Comparison of ENCODE assay signal across 8 mouse cellular contexts in genomic region chr15:84965575-84966360, GRCm38 (mm10). TPM values are rescaled to one million over a fixed set of nuclear protein-coding genes. Genes with fewer than 3 reads are reported as not detected.
DNase-seq lines count a peak whose midpoint lies in the region; ATAC-seq lines count a peak whose summit lies in the region.

No protein-coding gene starts in this region.

- no peak overlapping the region for H3K4me2 ChIP-seq in forebrain, embryonic 16.5 days (ENCODE audit: low read length)

- no peak overlapping the region for H3K9ac ChIP-seq in forebrain, embryonic 16.5 days (replicated peaks; ENCODE audit: low read depth, low read length)

- peaks cover 2% of the 10 kb centered on the region; the same call in 1 of the 2 replicates for H3K36me3 ChIP-seq in forebrain, embryonic 16.5 days (ENCODE audit: control insufficient read depth, insufficient read depth)

- intact Hi-C loops in heart, postnatal 10 days (cut with DNase I) = no loop called here
- intact Hi-C loops in left cerebral cortex, postnatal 4 days (cut with DNase I) = no loop called here

- WGBS in forebrain, embryonic 16.5 days = 52% methylated on average over 7 of the region's 7 CpGs

- H3K27ac ChIP-seq in forebrain, embryonic 16.5 days (ENCODE audit: low read length) = no peak overlapping the region

- DNase-seq in heart, postnatal 10 days = peak; percentile 59 to 73
- DNase-seq in heart, adult 8-10 months (ENCODE audit: low spot score) = no peak
- peak; percentile 67 for DNase-seq in 3T3-L1 (ENCODE audit: low read depth, low spot score)
- DNase-seq in R1 (ENCODE audit: low read depth, low spot score) = peak; percentile 70
- DNase-seq in left cerebral cortex, postnatal 4 days = no peak
- no peak for DNase-seq in right cerebral cortex, postnatal 25 days

- H3K4me3 ChIP-seq in forebrain, embryonic 16.5 days (replicated peaks; ENCODE audit: low read length) = no peak overlapping the region

- peaks cover 22% of the 10 kb centered on the region for H3K4me1 ChIP-seq in forebrain, embryonic 16.5 days (replicated peaks; ENCODE audit: control insufficient read depth, insufficient read depth, low read length)

- no peaks in the 10 kb centered on the region for H3K9me3 ChIP-seq in forebrain, embryonic 16.5 days (ENCODE audit: control insufficient read depth, low read length)

- peak; percentile 40; the same call in 1 of the 2 replicates for ATAC-seq in forebrain, embryonic 16.5 days
- ATAC-seq in megakaryocyte-erythroid progenitor cell, adult 5-6 weeks (replicated peaks; ENCODE audit: low FRiP score, low TSS enrichment, poor library complexity, severe bottlenecking) = peak; percentile 67; the same call in 1 of the 2 replicates

- H3K27me3 ChIP-seq in forebrain, embryonic 16.5 days (replicated peaks; ENCODE audit: control insufficient read depth, insufficient read depth, low read length) = no peaks in the 10 kb centered on the region

RNA-seq across cellular contexts. Expression of gene 5031439G07Rik, which starts 22.6 kb away (rescaled TPM):
- total RNA-seq in heart, postnatal 10 days (2021) = 10 to 100 TPM; 22.1 to 25.2 TPM
- total RNA-seq in heart, adult 8-10 months (2022) = 10 to 100 TPM; 30.5 to 36.5 (median 33.8) TPM
- polyA plus RNA-seq in forebrain, embryonic 16.5 days (2015; fragmentation: Nextera tagmentation; extraction: Ambion mirVana) = 24.2 and 24.8 TPM in 2 replicates
- total RNA-seq in megakaryocyte-erythroid progenitor cell, adult 5-6 weeks (2014; fragmentation: Nextera tagmentation) = 3.5 and 3.6 TPM in 2 replicates
- 2.2 and 4.0 TPM in 2 replicates for total RNA-seq in megakaryocyte-erythroid progenitor cell, adult 5-6 weeks (2017)
- 100 to 1,000 TPM; 134 to 161 TPM for total RNA-seq in left cerebral cortex, postnatal 4 days (2021)

RNA-seq across cellular contexts. Expression of gene Nup50, which starts 42.6 kb away (rescaled TPM):
- 10 to 100 TPM; 21.2 to 21.9 TPM for total RNA-seq in heart, postnatal 10 days (2021)
- 10 to 100 TPM; 14.8 to 16.6 (median 15.9) TPM for total RNA-seq in heart, adult 8-10 months (2022)
- 30.1 and 34.3 TPM in 2 replicates for polyA plus RNA-seq in forebrain, embryonic 16.5 days (2015; fragmentation: Nextera tagmentation; extraction: Ambion mirVana)
- total RNA-seq in megakaryocyte-erythroid progenitor cell, adult 5-6 weeks (2014; fragmentation: Nextera tagmentation) = 51.5 and 56.4 TPM in 2 replicates
- total RNA-seq in megakaryocyte-erythroid progenitor cell, adult 5-6 weeks (2017) = 102 TPM in 2 replicates
- total RNA-seq in left cerebral cortex, postnatal 4 days (2021) = 10 to 100 TPM; 30.5 to 33.9 TPM

RNA-seq across cellular contexts. Expression of gene Gm29666, which starts 45.9 kb away (rescaled TPM):
- under 1 TPM; 0.22 TPM for total RNA-seq in heart, postnatal 10 days (2021)
- under 1 TPM; 0.08 to 0.19 (median 0.12) TPM for total RNA-seq in heart, adult 8-10 months (2022)
- 0.48 and 1.1 TPM in 2 replicates for polyA plus RNA-seq in forebrain, embryonic 16.5 days (2015; fragmentation: Nextera tagmentation; extraction: Ambion mirVana)
- total RNA-seq in megakaryocyte-erythroid progenitor cell, adult 5-6 weeks (2014; fragmentation: Nextera tagmentation) = 0.90 and 1.3 TPM in 2 replicates
- 0.23 TPM in 2 replicates for total RNA-seq in megakaryocyte-erythroid progenitor cell, adult 5-6 weeks (2017)
- 1 to 10 TPM; 1.6 to 1.7 TPM for total RNA-seq in left cerebral cortex, postnatal 4 days (2021)

RNA-seq across cellular contexts. Expression of gene Upk3a, which starts 51.2 kb away (rescaled TPM):
- total RNA-seq in heart, postnatal 10 days (2021) = not detected
- total RNA-seq in heart, adult 8-10 months (2022) = not detected
- 0.83 and 1.1 TPM in 2 replicates for polyA plus RNA-seq in forebrain, embryonic 16.5 days (2015; fragmentation: Nextera tagmentation; extraction: Ambion mirVana)
- total RNA-seq in megakaryocyte-erythroid progenitor cell, adult 5-6 weeks (2014; fragmentation: Nextera tagmentation) = not detected in 2 replicates
- not detected in 2 replicates for total RNA-seq in megakaryocyte-erythroid progenitor cell, adult 5-6 weeks (2017)
- under 1 TPM in 1 of 2 experiments, not detected in 1; 0.48 TPM for total RNA-seq in left cerebral cortex, postnatal 4 days (2021)

Comparison
In these comparisons a context has a peak if more than half of its experiments do, and no peak if none do; other contexts are left out.
1. DNase-seq: peak in heart, postnatal 10 days (2 of 2), 3T3-L1 (single experiment) and R1 (single experiment); none in heart, adult 8-10 months (single experiment), left cerebral cortex, postnatal 4 days (single experiment) and right cerebral cortex, postnatal 25 days (single experiment).
2. RNA of gene 5031439G07Rik, which starts 22.6 kb away (total RNA-seq): 134 to 161 TPM in left cerebral cortex, postnatal 4 days, 30.5 to 36.5 TPM in heart, adult 8-10 months and 22.1 to 25.2 TPM in heart, postnatal 10 days; 2.2 to 4.0 TPM in megakaryocyte-erythroid progenitor cell, adult 5-6 weeks; every median in the first group is over 4 times any median in the second.